Mouse (Mus musculus) olfactory bulb, adult 2 months (tissue): Measurements from ENCODE around the gene Tnfsf13.
"Not testable (repeated sequence)": the region's sequence is repeated elsewhere in the genome, so short reads cannot be mapped to it uniquely, and the experiment has no call there.

Experiments
- CTCF ChIP-seq: fragments of 200-500 bp; IDR thresholded peaks from 2 replicates; pipeline ENCODE4 v1.5.1; 2012; ENCODE audit warnings: low read depth, mild to moderate bottlenecking, low read length, moderate library complexity; ENCODE audit not compliant: insufficient read depth
- POLR2A ChIP-seq: fragments of 200-500 bp; IDR thresholded peaks from 2 replicates; pipeline ENCODE4 v1.6.1; 2012; ENCODE audit warnings: mild to moderate bottlenecking, low read depth, low read length, moderate library complexity; ENCODE audit not compliant: insufficient read depth

- not testable (repeated sequence) for TF ChIP-seq POLR2A, CTCF
Observed at GRCm38 (mm10) chr11:69702886-69703285, 17.3 kb upstream of the Tnfsf13 start.
